Mouse (Mus musculus) 3T3-L1 (cell line): ENCODE measurements around the gene Krt84.

ENCODE experiments used
- DNase-seq: peaks from one replicate; pipeline ENCODE4 v3.0.0-alpha.2; 2015; ENCODE audit warnings: low read depth, low spot score

Gene Krt84

DNA sequence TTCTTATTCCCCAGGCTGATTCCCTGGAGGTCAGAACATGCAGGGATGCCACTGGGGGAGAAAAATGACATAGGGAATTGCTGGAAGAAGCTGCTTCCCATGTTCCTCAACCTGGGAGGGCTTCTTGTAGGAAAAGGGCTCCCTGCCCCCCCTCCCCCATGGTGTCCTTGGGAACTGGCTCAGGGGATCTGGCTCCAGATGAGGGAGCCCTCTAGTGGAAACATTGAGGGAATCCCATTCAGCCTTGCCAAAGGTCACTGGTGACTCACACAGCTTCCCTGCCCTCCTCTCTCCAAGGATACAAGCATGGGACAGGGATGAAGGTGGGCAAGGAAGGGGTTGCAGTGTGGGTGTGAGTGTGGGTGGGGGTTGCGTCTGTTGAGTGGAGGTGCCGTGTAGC lies 35.4 kb downstream of the Krt84 start:
- DNase-seq: peak; percentile 89

- peak; percentile 57 for DNase-seq
Observed at GRCm38 (mm10) chr15:101495266-101495665, 37.4 kb downstream of the Krt84 start.

- DNase-seq: peak; percentile 19
Observed at GRCm38 (mm10) chr15:101494203-101494602, 38.4 kb downstream of the Krt84 start.

GRCm38 (mm10) chr15:101493713-101494112 lies 38.9 kb downstream of the Krt84 start:
- DNase-seq: no peak

DNA sequence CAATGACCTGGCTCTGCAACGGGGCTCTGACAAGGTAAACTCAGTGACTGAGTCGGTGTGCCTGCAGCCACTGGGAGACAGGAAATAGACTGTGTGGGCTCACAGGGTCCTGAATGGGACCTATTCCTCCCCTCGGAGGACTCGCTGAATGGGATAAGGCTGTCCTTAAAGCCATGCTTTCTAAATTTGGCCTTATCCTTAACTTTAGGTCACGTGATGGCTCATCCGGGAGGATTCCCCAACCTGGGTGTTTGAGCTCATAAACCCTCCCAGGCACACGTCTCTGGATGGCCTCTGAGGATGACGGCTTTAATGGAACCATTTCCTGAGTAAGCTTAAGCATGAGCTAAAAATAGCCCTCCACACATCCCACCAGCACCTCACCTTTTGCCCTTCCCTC lies 39.9 kb downstream of the Krt84 start:
- no peak for DNase-seq

DNA sequence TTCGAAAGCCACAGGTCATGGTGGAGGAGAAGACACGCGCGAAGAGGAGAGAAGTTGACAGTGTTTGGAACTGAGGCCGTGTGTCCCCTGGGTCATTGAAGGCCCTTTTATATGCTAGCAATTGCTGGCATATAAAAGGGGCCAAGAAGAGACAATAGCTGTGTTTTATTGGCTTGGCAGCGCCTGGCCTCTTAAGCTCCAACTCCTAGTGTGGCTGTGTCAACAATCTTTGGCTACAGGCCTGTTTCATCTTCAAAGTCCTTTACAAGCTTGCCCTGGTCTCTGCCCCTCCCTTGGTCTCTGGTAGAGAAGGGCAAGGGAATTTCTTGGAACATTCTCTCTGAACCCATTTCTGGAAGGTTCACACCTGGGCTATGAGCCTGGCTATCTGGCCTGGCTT lies 41.2 kb downstream of the Krt84 start, which contains the start of gene Krt83:
Krt83 (minus strand) TSS at position 82 of the 400 bp plus-strand sequence.
- no peak for DNase-seq

DNA sequence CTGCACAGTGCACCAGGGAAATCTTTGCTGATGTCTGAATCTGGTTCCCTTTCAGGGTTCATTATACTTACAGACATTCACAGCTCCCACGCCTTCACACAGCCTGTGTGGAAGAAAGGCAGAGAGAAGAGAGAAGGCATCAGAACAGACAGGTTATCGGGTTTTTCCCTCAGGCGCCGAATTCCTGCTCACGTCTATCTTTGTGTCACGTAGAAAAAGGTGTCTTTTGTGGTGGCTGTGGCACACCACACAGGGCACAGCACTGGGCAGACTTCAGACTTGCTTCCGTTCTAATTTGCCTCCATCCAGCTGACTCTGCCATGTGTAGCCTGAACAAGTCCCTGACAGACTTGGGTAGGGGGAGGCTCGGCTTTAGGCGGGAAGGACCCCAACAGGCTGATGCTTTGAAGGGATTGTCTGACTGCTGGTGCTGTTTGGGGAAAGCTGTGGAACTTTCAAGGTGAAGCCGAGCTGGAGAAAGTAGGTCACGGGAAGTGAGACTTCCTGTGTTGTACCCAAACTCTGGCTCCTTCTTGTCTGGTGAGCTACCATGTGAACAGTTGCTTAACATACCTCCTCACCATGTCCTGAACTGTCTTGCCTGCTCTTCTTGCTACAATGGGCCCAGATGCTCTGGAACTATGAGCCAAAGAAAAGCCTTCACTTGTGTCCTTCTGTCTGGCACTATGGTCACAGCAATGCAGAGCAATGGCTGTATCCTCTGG lies 46.5 kb downstream of the Krt84 start:
- DNase-seq: no peak

GRCm38 (mm10) chr15:101484939-101485338 lies 47.7 kb downstream of the Krt84 start:
- no peak for DNase-seq

DNA sequence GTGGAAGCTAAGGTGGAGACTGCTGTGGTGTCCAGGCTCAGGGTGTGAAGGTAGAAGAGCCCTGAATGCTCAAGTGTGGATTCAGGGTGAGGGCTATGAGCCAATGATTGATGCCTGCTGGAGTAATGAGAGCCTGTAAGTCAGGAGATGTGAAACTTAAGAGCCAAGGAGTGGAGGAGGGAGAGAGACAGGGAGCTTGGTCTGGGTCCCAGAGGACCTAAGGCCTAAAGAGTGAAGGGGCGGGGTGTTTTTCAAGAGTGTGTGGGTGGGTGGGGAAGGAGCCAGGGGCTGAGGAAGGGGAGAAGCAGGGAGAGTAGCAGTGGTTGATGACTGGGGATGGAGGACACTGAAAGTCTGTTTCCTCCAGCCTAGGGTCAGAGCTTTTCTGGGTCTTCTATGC lies 49.0 kb downstream of the Krt84 start:
- DNase-seq: no peak

DNA sequence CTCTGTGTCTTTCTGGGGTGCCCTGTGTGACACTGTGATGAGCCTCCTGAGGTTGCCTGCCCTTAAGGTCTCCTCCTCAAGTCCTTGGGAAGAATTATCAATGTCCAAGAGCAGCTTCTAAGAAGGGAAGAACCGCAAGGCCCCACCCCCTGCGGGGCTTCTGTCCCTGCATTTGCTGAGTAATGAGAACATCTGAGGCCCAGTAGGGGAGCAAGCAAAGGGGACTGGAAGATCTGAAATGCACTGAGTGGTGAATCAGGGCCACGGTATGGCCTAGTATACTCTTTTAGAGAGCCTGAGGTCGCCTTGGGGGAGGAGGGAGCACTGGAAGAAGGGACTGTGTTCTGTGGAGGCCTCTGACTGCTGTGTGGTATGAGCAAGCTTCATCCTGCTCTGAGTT lies 50.6 kb downstream of the Krt84 start:
- peak; percentile 47 for DNase-seq

DNA sequence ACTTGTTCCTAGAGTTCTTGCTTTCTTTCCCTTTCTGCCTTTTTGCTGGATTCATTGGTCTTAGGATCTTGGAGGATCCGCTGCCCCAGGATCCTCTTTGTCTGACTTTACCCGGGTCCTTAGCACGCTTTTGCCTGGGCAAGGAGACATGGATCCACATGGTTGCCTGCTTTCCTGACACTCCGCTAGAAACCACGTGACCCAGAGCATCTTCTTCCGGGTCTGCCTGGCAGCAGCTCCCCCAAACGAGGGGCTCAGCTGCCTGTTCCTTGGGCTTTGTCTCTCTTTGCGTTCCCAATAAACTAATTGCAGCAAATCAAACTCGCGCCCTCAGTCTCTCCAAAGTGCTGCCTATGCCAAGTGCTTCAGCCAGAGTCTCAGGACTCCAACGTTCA lies 53.0 kb downstream of the Krt84 start:
- DNase-seq: no peak

- DNase-seq: no peak
Observed at GRCm38 (mm10) chr15:101479007-101479665, 53.5 kb downstream of the Krt84 start.
